Mouse (Mus musculus) spleen, adult 18-20 months (tissue): ENCODE results near the gene Macrod2.

Source experiments
- DNase-seq, 2 experiments: peaks; one replicate each; pipeline ENCODE4 v3.0.0; 2022; ENCODE audit warnings: mixed read lengths in 2 of 2

Macrod2 gene

GRCm38 (mm10) chr2:141728998-141729397, 1333.9 kb downstream of the Macrod2 start:
- no peak for DNase-seq

GRCm38 (mm10) chr2:141736685-141737456, 1341.8 kb downstream of the Macrod2 start:
- DNase-seq = no peak

GRCm38 (mm10) chr2:141738702-141739101, 1343.6 kb downstream of the Macrod2 start:
- DNase-seq = no peak

- no peak for DNase-seq
Observed at GRCm38 (mm10) chr2:141740318-141740717, 1345.2 kb downstream of the Macrod2 start.

GRCm38 (mm10) chr2:141800236-141800635, 1405.1 kb downstream of the Macrod2 start:
- no peak for DNase-seq

GRCm38 (mm10) chr2:141800909-141801308, 1405.8 kb downstream of the Macrod2 start:
- DNase-seq = no peak

- DNase-seq = no peak
Observed at GRCm38 (mm10) chr2:141816266-141816665, 1421.2 kb downstream of the Macrod2 start.

- DNase-seq = no peak
Observed at GRCm38 (mm10) chr2:141817546-141818180, 1422.6 kb downstream of the Macrod2 start.

- DNase-seq = no peak
Observed at GRCm38 (mm10) chr2:141820795-141821194, 1425.7 kb downstream of the Macrod2 start.

GRCm38 (mm10) chr2:141825606-141826495, 1430.7 kb downstream of the Macrod2 start:
- DNase-seq = no peak

- DNase-seq = no peak
Observed at GRCm38 (mm10) chr2:141830496-141830895, 1435.4 kb downstream of the Macrod2 start.

GRCm38 (mm10) chr2:141831515-141831914, 1436.4 kb downstream of the Macrod2 start:
- DNase-seq = no peak

GRCm38 (mm10) chr2:141834156-141834782, 1439.2 kb downstream of the Macrod2 start:
- no peak for DNase-seq

- no peak for DNase-seq
Observed at GRCm38 (mm10) chr2:141844408-141845175, 1449.5 kb downstream of the Macrod2 start.

- no peak for DNase-seq
Observed at GRCm38 (mm10) chr2:141859220-141859619, 1464.1 kb downstream of the Macrod2 start.

GRCm38 (mm10) chr2:141861679-141862268, 1466.7 kb downstream of the Macrod2 start:
- DNase-seq = no peak

GRCm38 (mm10) chr2:141862531-141863265, 1467.6 kb downstream of the Macrod2 start:
- no peak for DNase-seq

- DNase-seq = no peak
Observed at GRCm38 (mm10) chr2:141863628-141864165, 1468.6 kb downstream of the Macrod2 start.

GRCm38 (mm10) chr2:141870930-141871329, 1475.8 kb downstream of the Macrod2 start:
- DNase-seq = no peak

GRCm38 (mm10) chr2:141876155-141876851, 1481.2 kb downstream of the Macrod2 start:
- DNase-seq = no peak
